Mouse (Mus musculus) CD4-positive helper T cell, adult 2 months (primary cell): ENCODE data around the gene Zdhhc13.

Source experiments
- DNase-seq: peaks from one replicate; pipeline ENCODE4 v3.0.0-alpha.2; 2012; ENCODE audit warnings: low read depth, missing footprints, low spot score

Gene Zdhhc13

GRCm38 (mm10) chr7:48784773-48785523 is 3.9 kb upstream of the Zdhhc13 start:
- no peak for DNase-seq

GRCm38 (mm10) chr7:48788348-48788747 is 455 bp upstream of the Zdhhc13 start:
- no peak for DNase-seq

- DNase-seq: peak; percentile 48
Measured at GRCm38 (mm10) chr7:48790117-48790516, 1.3 kb downstream of the Zdhhc13 start.

GRCm38 (mm10) chr7:48791412-48791811 is 2.6 kb downstream of the Zdhhc13 start:
- no peak for DNase-seq

GRCm38 (mm10) chr7:48795130-48795529 is 6.3 kb downstream of the Zdhhc13 start:
- DNase-seq: peak; percentile 58

- DNase-seq: no peak
Measured at GRCm38 (mm10) chr7:48803381-48803780, 14.6 kb downstream of the Zdhhc13 start.

- no peak for DNase-seq
Measured at GRCm38 (mm10) chr7:48806587-48806986, 17.8 kb downstream of the Zdhhc13 start.

- DNase-seq: no peak
Measured at GRCm38 (mm10) chr7:48810652-48811051, 21.8 kb downstream of the Zdhhc13 start.

GRCm38 (mm10) chr7:48812358-48812757 is 23.6 kb downstream of the Zdhhc13 start:
- no peak for DNase-seq

- no peak for DNase-seq
Measured at GRCm38 (mm10) chr7:48813594-48813993, 24.8 kb downstream of the Zdhhc13 start.

GRCm38 (mm10) chr7:48821654-48822053 is 32.9 kb downstream of the Zdhhc13 start:
- no peak for DNase-seq

GRCm38 (mm10) chr7:48823621-48824020 is 34.8 kb downstream of the Zdhhc13 start:
- DNase-seq: no peak

- no peak for DNase-seq
Measured at GRCm38 (mm10) chr7:48824671-48825070, 35.9 kb downstream of the Zdhhc13 start.

GRCm38 (mm10) chr7:48825170-48825569 is 36.4 kb downstream of the Zdhhc13 start:
- DNase-seq: no peak

- no peak for DNase-seq
Measured at GRCm38 (mm10) chr7:48829177-48829910, 40.5 kb downstream of the Zdhhc13 start.

- no peak for DNase-seq
Measured at GRCm38 (mm10) chr7:48830395-48830794, 41.6 kb downstream of the Zdhhc13 start.

GRCm38 (mm10) chr7:48832735-48833134 is 43.9 kb downstream of the Zdhhc13 start:
- DNase-seq: no peak

- DNase-seq: no peak
Measured at GRCm38 (mm10) chr7:48834371-48834970, 45.7 kb downstream of the Zdhhc13 start.

- no peak for DNase-seq
Measured at GRCm38 (mm10) chr7:48834989-48835626, 46.3 kb downstream of the Zdhhc13 start.

- DNase-seq: no peak
Measured at GRCm38 (mm10) chr7:48836949-48837348, 48.1 kb downstream of the Zdhhc13 start.

- DNase-seq: no peak
Measured at GRCm38 (mm10) chr7:48838434-48838833, 49.6 kb downstream of the Zdhhc13 start.

- DNase-seq: no peak
Measured at GRCm38 (mm10) chr7:48840545-48840944, 51.7 kb downstream of the Zdhhc13 start.
